Mouse (Mus musculus) hindbrain, embryonic 15.5 days (tissue): ENCODE measurements around the gene Wtap. TPM values are rescaled to one million over a fixed set of nuclear protein-coding genes. Genes with fewer than 3 reads are reported as not detected.

Experiments used
- ATAC-seq: fragments of 200-750 bp; cut with Nextera tagmentation; 2 replicates; pipeline ENCODE4 v1.8.0; 2017; ENCODE audit warnings: low read depth, moderate number of reproducible peaks, moderate TSS enrichment; ENCODE audit not compliant: low FRiP score
- H3K27ac ChIP-seq: fragments of 300-500 bp; sonication (generic); replicated peaks from 2 replicates; pipeline ENCODE4 v1.5.1; 2015; ENCODE audit warnings: mild to moderate bottlenecking, inconsistent platforms
- H3K27me3 ChIP-seq: fragments of 300-500 bp; sonication (generic); 2 replicates; pipeline ENCODE4 v1.6.1; 2015; ENCODE audit warnings: control low read depth, inconsistent platforms
- H3K36me3 ChIP-seq: fragments of 300-500 bp; sonication (generic); 2 replicates; pipeline ENCODE4 v1.6.1; 2015; ENCODE audit warnings: control low read depth, inconsistent platforms
- H3K4me1 ChIP-seq: fragments of 300-500 bp; sonication (generic); replicated peaks from 2 replicates; pipeline ENCODE4 v1.6.1; 2015; ENCODE audit warnings: control low read depth, inconsistent platforms
- H3K4me2 ChIP-seq: fragments of 300-500 bp; sonication (generic); 2 replicates; pipeline ENCODE4 v1.6.1; 2015; ENCODE audit warnings: moderate library complexity, mild to moderate bottlenecking, inconsistent platforms
- H3K4me3 ChIP-seq: fragments of 300-500 bp; sonication (generic); 2 replicates; pipeline ENCODE4 v1.5.1; 2015; ENCODE audit warnings: mild to moderate bottlenecking, inconsistent platforms
- H3K9ac ChIP-seq: fragments of 300-500 bp; sonication (generic); 2 replicates; pipeline ENCODE4 v1.6.1; 2015; ENCODE audit warnings: inconsistent platforms
- H3K9me3 ChIP-seq: fragments of 300-500 bp; sonication (generic); 2 replicates; pipeline ENCODE4 v1.6.1; 2016; ENCODE audit warnings: control low read depth, inconsistent platforms
- WGBS: fragments of 180-500 bp; shearing (Covaris S2); methylation state at CpG from one replicate; pipeline ENCODE4 v1.1.7; 2015; 5-methylcytosine and 5-hydroxymethylcytosine counted together
- polyA plus RNA-seq: library from polyadenylated mRNA; unstranded; fragments of >200 nt; fragmentation: Nextera tagmentation; extraction: Ambion mirVana; gene quantifications from 2 replicates; pipeline ENCODE4 v1.2.1, GENCODE M21; 2015

Gene Wtap
- polyA plus RNA-seq, 1 experiment from 2014 or later = 123 TPM

DNA sequence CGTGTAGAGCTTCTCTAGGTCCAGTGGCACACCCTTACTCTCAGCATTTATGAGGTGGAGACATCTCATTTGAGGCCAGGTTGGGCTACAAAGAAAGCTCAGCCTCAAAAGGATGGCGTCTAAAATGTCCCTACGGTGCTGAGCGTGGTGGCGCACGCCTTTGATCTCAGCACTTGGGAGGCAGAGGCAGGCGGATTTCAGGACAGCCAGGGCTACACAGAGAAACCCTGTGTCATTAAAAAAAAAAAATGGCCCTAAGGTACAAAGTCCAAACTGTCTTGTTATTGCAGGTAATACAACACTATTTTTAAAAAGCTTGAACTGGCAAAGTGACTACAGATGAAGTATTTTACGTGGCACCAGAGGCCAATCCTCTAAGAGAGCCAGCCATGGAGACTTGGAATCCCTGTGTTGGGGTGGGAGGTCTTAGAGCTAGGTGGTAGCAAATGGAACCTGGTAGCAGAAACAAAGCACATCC lies 68.2 kb downstream of the Wtap start:
- Histone ChIP-seq H3K4me2 (no peak overlapping the region), H3K9ac (no peak overlapping the region), H3K36me3 (peaks cover 55% of the 10 kb centered on the region), H3K27me3 (no peaks in the 10 kb centered on the region), H3K4me3 (no peak overlapping the region), H3K4me1 (no peaks in the 10 kb centered on the region), H3K9me3 (no peaks in the 10 kb centered on the region), H3K27ac (no peak overlapping the region)
- 90% methylated on average over 8 of the region's 8 CpGs for WGBS
- ATAC-seq = no peak

DNA sequence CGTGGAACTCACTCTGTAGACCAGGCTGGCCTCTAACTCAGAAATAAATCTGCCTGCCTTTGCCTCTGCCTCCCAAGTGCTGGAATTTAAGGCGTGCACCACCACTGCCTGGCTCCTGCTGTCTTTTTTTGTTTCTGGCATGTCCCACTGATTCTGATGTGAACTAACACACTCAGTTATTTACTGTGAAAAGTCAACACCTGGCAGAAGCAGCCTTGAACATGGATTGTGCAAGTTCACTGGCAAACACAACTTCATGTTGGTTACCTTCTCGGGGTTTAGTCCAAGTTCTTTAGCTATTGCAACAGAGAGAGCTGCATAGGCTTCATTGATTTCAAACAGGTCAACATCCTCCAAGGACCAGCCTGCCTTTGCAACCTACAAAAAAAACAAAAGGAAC lies 69.0 kb downstream of the Wtap start:
- Histone ChIP-seq H3K9me3 (no peaks in the 10 kb centered on the region), H3K4me1 (no peaks in the 10 kb centered on the region), H3K4me2 (no peak overlapping the region), H3K27me3 (no peaks in the 10 kb centered on the region), H3K27ac (no peak overlapping the region), H3K9ac (no peak overlapping the region), H3K36me3 (peaks cover 62% of the 10 kb centered on the region), H3K4me3 (no peak overlapping the region)
- ATAC-seq = no peak
- WGBS = 92% methylated on average over 3 of the region's 3 CpGs

DNA sequence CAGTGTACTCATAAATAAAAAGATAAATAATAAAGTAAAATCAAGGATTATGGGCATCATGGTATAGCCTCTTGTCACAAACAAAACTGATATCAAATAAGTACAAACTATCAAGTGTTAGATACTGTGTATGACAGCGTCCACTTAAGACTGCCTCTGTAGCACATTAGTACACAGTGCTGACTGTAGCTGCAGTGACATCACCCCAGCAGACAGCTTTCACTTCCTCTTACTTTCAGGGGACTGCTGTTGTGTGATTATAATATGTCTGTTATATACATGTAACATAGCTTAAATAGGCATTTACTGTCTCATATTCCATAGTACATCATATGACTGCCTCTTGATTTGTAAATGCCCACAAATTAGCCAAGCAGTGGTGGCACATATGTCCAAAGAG lies 72.9 kb downstream of the Wtap start:
- WGBS = 95% methylated on average over 1 of the region's 1 CpGs
- no peak overlapping the region for H3K4me2 ChIP-seq

More for the DNA sequence above, 72.9 kb downstream of the Wtap start:
- no peak overlapping the region for H3K4me3 ChIP-seq
- no peak overlapping the region for H3K9ac ChIP-seq
- no peak for ATAC-seq
- H3K27ac ChIP-seq = no peak overlapping the region
- peaks cover 10% of the 10 kb centered on the region for H3K4me1 ChIP-seq
- no peaks in the 10 kb centered on the region for H3K9me3 ChIP-seq
- H3K27me3 ChIP-seq = no peaks in the 10 kb centered on the region
- peaks cover 69% of the 10 kb centered on the region for H3K36me3 ChIP-seq

Other genes starting within 250 kb of the Wtap start
- 9.1 and 10.2 TPM in 2 replicates for gene Igf2r, start 224.5 kb downstream of the Wtap start, polyA plus RNA-seq
- gene Mas1, start 126.0 kb downstream of the Wtap start, polyA plus RNA-seq = 0.12 TPM in 1 of 2 replicates, not detected in the other
- not detected in 2 replicates for gene Mrgprh, start 118.1 kb downstream of the Wtap start, polyA plus RNA-seq
- 1.7 and 2.5 TPM in 2 replicates for gene Pnldc1, start 83.9 kb downstream of the Wtap start, polyA plus RNA-seq
- 324 and 343 TPM in 2 replicates for gene Tcp1, start 78.5 kb downstream of the Wtap start, polyA plus RNA-seq
- gene Mrpl18, start 77.8 kb downstream of the Wtap start, polyA plus RNA-seq = 118 and 125 TPM in 2 replicates
- 0.39 and 1.2 TPM in 2 replicates for gene Acat3, start 53.6 kb downstream of the Wtap start, polyA plus RNA-seq
- gene Acat2, start 33.4 kb downstream of the Wtap start, polyA plus RNA-seq = 331 and 333 TPM in 2 replicates
- 134 and 143 TPM in 2 replicates for gene Sod2, start 12.7 kb upstream of the Wtap start, polyA plus RNA-seq
- gene Gpr31b, start 58.1 kb upstream of the Wtap start, polyA plus RNA-seq = 0.22 and 0.35 TPM in 2 replicates
- 0.10 and 0.21 TPM in 2 replicates for gene Tcp10b, start 66.9 kb upstream of the Wtap start, polyA plus RNA-seq
- gene Unc93a, start 137.6 kb upstream of the Wtap start, polyA plus RNA-seq = 0.08 TPM in 1 of 2 replicates, not detected in the other
- gene Smok2a, start 227.0 kb upstream of the Wtap start, polyA plus RNA-seq = not detected in 2 replicates
- not detected in 2 replicates for gene Smok2b, start 236.1 kb upstream of the Wtap start, polyA plus RNA-seq